Mouse (Mus musculus) spleen, adult 2 months (tissue): Measurements from ENCODE around the gene Olfr960. TPM values are rescaled to one million over a fixed set of nuclear protein-coding genes. Genes with fewer than 3 reads are reported as not detected.

Source experiments
- DNase-seq, 2 experiments: peaks; one replicate each; pipeline versions ENCODE4 v3.0.0 to v3.0.0-alpha.2; 2012 to 2021; ENCODE audit warnings: low spot score in 2 of 2, low read depth in 1 of 2
- H3K27ac ChIP-seq: fragments of 200-500 bp; 2 replicates; pipeline ENCODE4 v1.5.1; 2012; ENCODE audit warnings: low read length, inconsistent platforms; ENCODE audit not compliant: insufficient read depth
- H3K27me3 ChIP-seq: fragments of 200-500 bp; 2 replicates; pipeline ENCODE4 v1.6.1; 2012; ENCODE audit warnings: mild to moderate bottlenecking, moderate library complexity, low read length, inconsistent platforms; ENCODE audit not compliant: control insufficient read depth, insufficient read depth
- H3K36me3 ChIP-seq: fragments of 200-500 bp; 2 replicates; pipeline ENCODE4 v1.6.1; 2012; ENCODE audit warnings: mild to moderate bottlenecking, low read length, inconsistent platforms; ENCODE audit not compliant: control insufficient read depth, insufficient read depth
- H3K4me1 ChIP-seq: fragments of 200-500 bp; 2 replicates; pipeline ENCODE4 v1.6.1; 2011; ENCODE audit warnings: inconsistent platforms; ENCODE audit not compliant: control insufficient read depth, insufficient read depth, insufficient read length
- H3K4me3 ChIP-seq: fragments of 200-500 bp; 2 replicates; pipeline ENCODE4 v1.5.1; 2011; ENCODE audit warnings: mild to moderate bottlenecking, inconsistent platforms; ENCODE audit not compliant: insufficient read depth, insufficient read length; ENCODE audit errors: extremely low read depth
- CTCF ChIP-seq: fragments of 200-500 bp; IDR thresholded peaks from 2 replicates; pipeline ENCODE4 v1.5.1; 2011; ENCODE audit warnings: mild to moderate bottlenecking, inconsistent platforms; ENCODE audit not compliant: insufficient read depth, insufficient read length, insufficient replicate concordance; ENCODE audit errors: extremely low read depth
- POLR2A ChIP-seq: fragments of 200-500 bp; IDR thresholded peaks from 2 replicates; pipeline ENCODE4 v1.6.1; 2011; ENCODE audit warnings: low read depth, low read length, inconsistent platforms
- WGBS: fragments of 180-500 bp; shearing (Covaris S2); methylation state at CpG from one replicate; pipeline ENCODE4 v1.1.7; 2018; 5-methylcytosine and 5-hydroxymethylcytosine counted together
- polyA plus RNA-seq: library from polyadenylated mRNA; depleted of rRNA; stranded (reverse); fragments of >200 nt; gene quantifications from 2 replicates; pipeline ENCODE4 v1.2.3, GENCODE M21; 2012

Olfr960 gene
- polyA plus RNA-seq, 1 experiment, result not detected

- no peak within 1 kb of the TSS for H3K4me3 ChIP-seq
- H3K27ac ChIP-seq, result no peak within 1 kb of the TSS
- no peak for DNase-seq
- H3K36me3 ChIP-seq, result no peaks in the 10 kb centered on the region
- H3K4me1 ChIP-seq, result no peaks in the 10 kb centered on the region
- WGBS, result 79% methylated on average over 3 of the region's 3 CpGs
- H3K27me3 ChIP-seq, result no peaks in the 10 kb centered on the region
- no peak for TF ChIP-seq POLR2A
Observed at GRCm38 (mm10) chr9:39610355-39610754, 10.8 kb upstream of the Olfr960 start, which contains the start of gene Olfr148. Gene Olfr148 (plus strand): TSS chr9:39610655.

GRCm38 (mm10) chr9:39611953-39612352 lies 9.2 kb upstream of the Olfr960 start:
- Histone ChIP-seq H3K27ac (no peak overlapping the region), H3K27me3 (no peaks in the 10 kb centered on the region), H3K4me1 (no peaks in the 10 kb centered on the region), H3K4me3 (no peak overlapping the region), H3K36me3 (no peaks in the 10 kb centered on the region)
- WGBS, result 75% methylated on average over 1 of the region's 1 CpGs
- no peak for DNase-seq
- no peak for TF ChIP-seq POLR2A

DNA sequence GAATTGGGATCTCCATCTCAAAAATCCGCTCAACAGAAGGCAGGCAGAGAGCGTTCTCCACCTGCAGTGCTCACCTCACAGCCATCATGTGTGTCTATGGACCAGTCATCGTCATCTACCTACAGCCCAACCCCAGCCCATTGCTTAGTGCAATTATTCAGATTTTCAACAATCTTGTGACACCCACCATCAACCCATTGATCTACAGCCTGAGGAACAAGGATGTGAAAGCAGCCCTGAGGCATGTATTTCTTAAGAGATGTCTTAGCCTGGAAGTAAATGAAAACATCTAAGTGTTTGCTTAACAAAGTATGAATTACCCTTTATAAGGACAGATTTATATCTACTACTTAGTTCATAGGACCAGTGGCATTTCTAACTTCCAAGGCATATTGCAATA lies 2.6 kb downstream of the Olfr960 start:
- Histone ChIP-seq H3K27ac (no peak overlapping the region), H3K4me1 (no peaks in the 10 kb centered on the region), H3K4me3 (no peak overlapping the region), H3K36me3 (no peaks in the 10 kb centered on the region), H3K27me3 (no peaks in the 10 kb centered on the region)
- no peak for DNase-seq
- TF ChIP-seq CTCF (no peak), POLR2A (no peak)
- WGBS, result 93% methylated on average over 3 of the region's 3 CpGs

DNA sequence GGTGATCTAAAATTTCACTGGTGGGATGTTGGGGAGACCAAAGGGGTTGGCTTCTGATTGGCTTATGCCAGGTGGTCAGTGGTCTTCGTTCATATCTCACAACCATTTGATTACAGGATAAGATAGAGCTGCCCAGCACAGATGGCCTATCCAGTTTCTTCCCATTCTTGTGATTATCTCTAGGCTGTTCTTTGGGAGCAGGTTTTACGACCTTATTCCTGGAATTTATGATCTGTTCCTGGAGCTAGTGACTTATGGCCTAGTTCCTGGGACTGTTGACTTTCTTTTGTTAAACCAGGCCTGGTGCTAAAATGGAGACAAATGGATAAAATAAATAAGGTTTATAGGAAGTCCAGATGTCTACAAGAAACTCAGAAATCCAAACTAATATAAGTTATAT lies 3.5 kb downstream of the Olfr960 start:
- no peak for DNase-seq
- no peak for TF ChIP-seq CTCF
- no peak for TF ChIP-seq POLR2A
- 50% methylated on average over 2 of the region's 2 CpGs for WGBS
- Histone ChIP-seq H3K27ac (no peak overlapping the region), H3K27me3 (no peaks in the 10 kb centered on the region), H3K36me3 (no peaks in the 10 kb centered on the region), H3K4me1 (no peaks in the 10 kb centered on the region), H3K4me3 (no peak overlapping the region)

GRCm38 (mm10) chr9:39629069-39629468 lies 7.9 kb downstream of the Olfr960 start:
- Histone ChIP-seq H3K4me3 (no peak overlapping the region), H3K36me3 (no peaks in the 10 kb centered on the region), H3K27ac (no peak overlapping the region), H3K4me1 (no peaks in the 10 kb centered on the region), H3K27me3 (no peaks in the 10 kb centered on the region)
- no peak for DNase-seq
- WGBS, result 86% methylated on average over 2 of the region's 2 CpGs
- TF ChIP-seq POLR2A (no peak), CTCF (no peak)

DNA sequence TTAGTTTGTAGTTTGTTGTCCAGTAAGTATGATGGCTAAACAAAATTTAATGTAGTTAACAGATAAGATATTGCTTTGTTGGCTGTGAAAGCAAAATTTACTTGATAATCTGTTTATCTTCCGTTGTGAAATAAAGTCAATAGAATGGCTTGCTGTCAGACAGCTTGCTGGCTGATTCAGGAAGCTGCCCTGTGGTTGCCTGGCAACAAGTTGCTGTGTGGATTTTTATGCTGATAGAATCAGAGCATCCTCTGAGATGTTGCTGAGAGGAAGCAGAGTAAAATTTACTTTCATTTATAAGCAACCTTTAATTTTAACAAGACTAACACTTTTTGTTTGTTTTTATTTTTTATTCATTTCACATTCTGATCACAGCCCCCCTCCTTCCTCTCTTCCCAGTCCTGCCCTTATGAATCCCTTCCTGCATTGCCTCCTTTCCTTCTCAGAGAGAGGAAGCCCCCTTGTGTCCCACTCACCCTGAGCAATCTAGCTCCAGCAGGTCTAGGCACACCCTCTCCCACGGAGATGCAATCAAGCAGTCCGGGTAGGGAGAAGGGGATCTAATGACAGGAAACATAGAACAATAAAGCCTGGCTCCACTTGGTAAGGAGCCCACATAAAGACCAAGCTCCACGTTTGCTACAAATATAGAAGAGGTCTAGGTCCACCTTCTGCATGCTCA lies 12.9 kb downstream of the Olfr960 start:
- 11% methylated on average over 4 of the region's 4 CpGs for WGBS
- DNase-seq, result no peak

GRCm38 (mm10) chr9:39644785-39645184 lies 23.6 kb downstream of the Olfr960 start, which contains the start of gene Olfr961:
Gene Olfr961 (plus strand): TSS chr9:39645085.
- Histone ChIP-seq H3K4me3 (no peak within 1 kb of the TSS), H3K36me3 (no peaks in the 10 kb centered on the region), H3K27ac (no peak within 1 kb of the TSS), H3K4me1 (no peaks in the 10 kb centered on the region), H3K27me3 (no peaks in the 10 kb centered on the region)
- TF ChIP-seq POLR2A (no peak), CTCF (no peak)
- no peak for DNase-seq

More for the DNA sequence above, 12.9 kb downstream of the Olfr960 start:
- Histone ChIP-seq H3K4me3 (no peak overlapping the region), H3K27ac (no peak overlapping the region), H3K36me3 (no peaks in the 10 kb centered on the region), H3K4me1 (no peaks in the 10 kb centered on the region), H3K27me3 (no peaks in the 10 kb centered on the region)
- TF ChIP-seq CTCF, result no peak
- TF ChIP-seq POLR2A, result no peak
